Mouse (Mus musculus): ENCODE measurements around the gene Clasrp.

Gene Clasrp

GRCm38 (mm10) chr7:19561765-19562642, 42.3 kb downstream of the Clasrp start:
- DNase-seq, result peak; percentile 98

GRCm38 (mm10) chr7:19561431-19561764, 42.9 kb downstream of the Clasrp start:
- DNase-seq, result no peak

- DNase-seq, result peak; percentile 92
Observed at GRCm38 (mm10) chr7:19560491-19561260, 43.6 kb downstream of the Clasrp start.

- no peak for DNase-seq
Observed at GRCm38 (mm10) chr7:19558965-19559364, 45.3 kb downstream of the Clasrp start.

GRCm38 (mm10) chr7:19557982-19558900, 46.0 kb downstream of the Clasrp start:
- DNase-seq, result peak; percentile 96

- peak; percentile 92 for DNase-seq
Observed at GRCm38 (mm10) chr7:19557086-19557485, 47.2 kb downstream of the Clasrp start.

- no peak for DNase-seq
Observed at GRCm38 (mm10) chr7:19554168-19554567, 50.1 kb downstream of the Clasrp start.

- no peak for DNase-seq
Observed at GRCm38 (mm10) chr7:19552443-19552842, 51.8 kb downstream of the Clasrp start.

- no peak for DNase-seq
Observed at GRCm38 (mm10) chr7:19551634-19552033, 52.7 kb downstream of the Clasrp start.

GRCm38 (mm10) chr7:19549394-19549793, 54.9 kb downstream of the Clasrp start:
- DNase-seq, result no peak

GRCm38 (mm10) chr7:19547344-19547969, 56.8 kb downstream of the Clasrp start:
- DNase-seq, result peak; percentile 79

GRCm38 (mm10) chr7:19546007-19546406, 58.3 kb downstream of the Clasrp start:
- DNase-seq, result peak; percentile 77

GRCm38 (mm10) chr7:19543584-19543983, 60.7 kb downstream of the Clasrp start:
- no peak for DNase-seq

GRCm38 (mm10) chr7:19542155-19542691, 62.1 kb downstream of the Clasrp start:
- no peak for DNase-seq

GRCm38 (mm10) chr7:19541681-19542154, 62.6 kb downstream of the Clasrp start:
- DNase-seq, result no peak

GRCm38 (mm10) chr7:19540771-19541566, 63.3 kb downstream of the Clasrp start:
- DNase-seq, result no peak

- DNase-seq, result no peak
Observed at GRCm38 (mm10) chr7:19534676-19535075, 69.6 kb downstream of the Clasrp start.

GRCm38 (mm10) chr7:19532240-19532639, 72.0 kb downstream of the Clasrp start:
- DNase-seq, result no peak

- no peak for DNase-seq
Observed at GRCm38 (mm10) chr7:19531077-19531476, 73.2 kb downstream of the Clasrp start.

All from heart, adult 11 months (tissue).